Mouse (Mus musculus): Measurements from ENCODE around the gene Phf13.
A peak's percentile ranks its signal among the peaks of the same experiment; 100 is the strongest.

The Phf13 gene

GRCm38 (mm10) chr4:152013036-152013813 lies 17.2 kb upstream of the Phf13 start:
- DNase-seq (ENCODE audit: low spot score in 2 of 2), result peak; percentile 73 to 82

- DNase-seq (ENCODE audit: low spot score in 2 of 2), result no peak
Observed at GRCm38 (mm10) chr4:152012109-152012508, 16.1 kb upstream of the Phf13 start.

- peak in 1 of 2 experiments; percentile 24 for DNase-seq (ENCODE audit: low spot score in 2 of 2)
Observed at GRCm38 (mm10) chr4:152011171-152011760, 15.2 kb upstream of the Phf13 start.

- no peak for DNase-seq (ENCODE audit: low spot score in 2 of 2)
Observed at GRCm38 (mm10) chr4:152010707-152011134, 14.7 kb upstream of the Phf13 start.

GRCm38 (mm10) chr4:152010091-152010706 lies 14.1 kb upstream of the Phf13 start:
- peak; percentile 68 to 73 for DNase-seq (ENCODE audit: low spot score in 2 of 2)

DNA sequence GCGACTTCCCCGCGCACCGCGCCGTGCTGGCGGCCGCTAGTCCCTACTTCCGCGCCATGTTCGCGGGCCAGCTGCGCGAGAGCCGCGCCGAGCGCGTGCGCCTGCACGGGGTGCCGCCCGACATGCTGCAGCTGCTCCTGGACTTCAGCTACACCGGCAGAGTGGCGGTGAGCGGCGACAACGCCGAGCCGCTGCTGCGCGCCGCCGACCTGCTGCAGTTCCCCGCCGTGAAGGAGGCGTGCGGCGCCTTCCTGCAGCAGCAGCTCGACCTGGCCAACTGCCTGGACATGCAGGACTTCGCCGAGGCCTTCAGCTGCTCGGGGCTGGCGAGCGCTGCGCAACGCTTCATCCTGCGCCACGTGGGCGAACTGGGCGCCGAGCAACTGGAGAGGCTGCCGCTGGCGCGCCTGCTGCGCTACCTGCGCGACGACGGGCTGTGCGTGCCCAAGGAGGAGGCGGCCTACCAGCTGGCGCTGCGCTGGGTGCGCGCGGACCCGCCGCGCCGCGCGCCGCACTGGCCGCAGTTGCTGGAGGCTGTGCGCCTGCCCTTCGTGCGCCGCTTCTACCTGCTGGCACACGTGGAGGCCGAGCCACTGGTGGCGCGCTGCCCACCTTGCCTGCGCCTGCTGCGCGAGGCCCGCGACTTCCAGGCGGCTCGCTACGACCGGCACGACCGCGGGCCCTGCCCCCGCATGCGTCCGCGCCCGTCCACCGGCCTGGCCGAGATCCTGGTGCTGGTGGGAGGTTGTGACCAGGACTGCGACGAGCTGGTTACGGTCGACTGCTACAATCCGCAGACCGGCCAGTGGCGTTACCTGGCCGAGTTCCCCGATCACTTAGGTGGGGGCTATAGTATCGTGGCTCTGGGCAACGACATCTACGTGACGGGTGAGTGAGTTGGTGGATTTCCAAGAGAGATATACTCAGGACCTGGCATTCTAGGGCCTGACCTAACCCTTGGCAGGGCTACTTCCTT lies 13.3 kb upstream of the Phf13 start:
- DNase-seq (ENCODE audit: low spot score in 2 of 2), result no peak

DNA sequence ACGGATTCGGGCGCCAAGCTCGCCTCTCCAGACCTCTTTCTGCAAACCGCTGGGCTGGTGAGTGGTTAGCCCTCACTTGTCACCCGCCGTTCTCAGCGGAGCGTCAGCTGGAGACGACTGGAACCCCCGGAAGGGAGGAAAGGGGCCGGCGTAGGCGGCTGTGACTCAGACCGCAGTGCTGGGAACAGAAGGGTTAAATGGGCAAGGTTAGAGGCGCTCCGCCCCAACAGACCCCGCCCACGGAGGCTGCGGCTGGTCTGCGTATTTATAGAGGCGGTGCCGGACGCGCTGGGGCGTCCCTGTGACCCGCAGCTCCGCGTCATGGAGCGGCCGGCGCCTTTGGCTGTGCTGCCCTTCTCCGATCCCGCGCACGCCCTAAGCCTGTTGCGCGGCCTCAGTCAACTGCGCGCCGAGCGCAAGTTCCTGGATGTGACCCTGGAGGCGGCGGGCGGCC lies 12.6 kb upstream of the Phf13 start, which contains the start of gene Klhl21:
Gene Klhl21, plus strand, starts transcription at position 182 of the 454 bp plus-strand sequence.
- peak; percentile 96 to 97 for DNase-seq (ENCODE audit: low spot score in 2 of 2)

DNA sequence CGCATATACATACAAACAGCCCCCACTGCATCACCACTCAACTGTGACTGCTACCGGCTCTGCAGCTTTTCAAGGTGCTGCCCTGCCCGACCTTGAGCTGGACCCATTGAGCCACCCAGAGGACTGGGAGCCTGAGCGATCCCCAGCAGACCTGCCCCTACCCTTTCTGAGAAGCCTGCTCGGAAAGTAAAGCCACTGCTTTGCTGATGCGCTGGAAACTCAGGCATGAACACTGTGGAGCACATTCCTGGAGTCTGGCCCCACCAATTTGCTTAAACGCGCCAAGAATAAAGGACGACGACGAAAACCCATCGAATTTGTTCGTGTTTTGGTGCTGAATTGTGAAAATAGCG lies 12.1 kb upstream of the Phf13 start:
- DNase-seq (ENCODE audit: low spot score in 2 of 2), result no peak

- DNase-seq (ENCODE audit: low spot score in 2 of 2), result peak; percentile 46 to 54
Observed at GRCm38 (mm10) chr4:152007481-152008147, 11.6 kb upstream of the Phf13 start.

GRCm38 (mm10) chr4:152006812-152007211 lies 10.8 kb upstream of the Phf13 start:
- DNase-seq (ENCODE audit: low spot score in 2 of 2), result no peak

GRCm38 (mm10) chr4:152006137-152006536 lies 10.1 kb upstream of the Phf13 start:
- DNase-seq (ENCODE audit: low spot score in 2 of 2), result no peak

- DNase-seq (ENCODE audit: low spot score in 2 of 2), result no peak
Observed at GRCm38 (mm10) chr4:152002063-152002462, 6.0 kb upstream of the Phf13 start.

DNA sequence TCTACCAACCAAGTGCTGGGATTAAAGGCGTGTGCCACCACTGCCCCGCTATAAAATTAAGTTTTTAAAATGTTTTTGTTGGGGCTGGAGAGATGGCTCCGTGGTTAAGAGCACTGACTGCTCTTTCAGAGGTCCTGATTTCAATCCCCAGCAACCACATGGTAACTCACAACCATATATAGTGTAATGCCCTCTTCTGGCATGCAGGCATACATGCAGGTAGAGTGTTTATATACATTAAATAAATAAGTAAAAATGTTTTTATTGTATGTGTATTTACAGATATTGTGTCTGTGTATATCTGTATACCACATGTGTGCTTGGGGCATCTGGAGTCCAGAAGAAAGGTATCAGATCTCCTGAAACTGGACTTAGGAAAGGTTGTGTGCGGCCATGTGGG lies 5.3 kb upstream of the Phf13 start:
- no peak for DNase-seq (ENCODE audit: low spot score in 2 of 2)

- DNase-seq (ENCODE audit: low spot score in 2 of 2), result no peak
Observed at GRCm38 (mm10) chr4:152000906-152001305, 4.8 kb upstream of the Phf13 start.

- DNase-seq (ENCODE audit: low spot score in 2 of 2), result no peak
Observed at GRCm38 (mm10) chr4:151999481-151999880, 3.4 kb upstream of the Phf13 start.

DNA sequence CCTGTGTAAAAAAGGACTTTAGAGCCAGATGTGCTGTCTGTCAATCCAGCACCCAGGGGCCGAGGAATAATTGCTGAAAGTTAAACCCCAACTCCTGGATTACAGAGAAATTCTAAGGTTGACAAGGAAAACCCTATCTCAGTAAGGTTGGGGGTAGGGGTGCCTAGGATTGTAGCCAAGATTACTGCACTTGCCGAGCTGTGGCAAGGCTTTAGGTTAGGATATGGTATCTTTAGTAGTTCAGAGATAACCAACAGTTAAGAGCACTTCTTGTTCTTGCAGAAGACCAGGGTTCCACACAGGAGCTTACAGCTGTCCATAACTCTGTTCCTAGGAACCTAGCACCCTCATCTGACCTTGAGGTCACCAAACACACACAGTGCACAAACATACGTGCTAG lies 1.6 kb upstream of the Phf13 start:
- DNase-seq (ENCODE audit: low spot score in 2 of 2), result no peak

- no peak for DNase-seq (ENCODE audit: low spot score in 2 of 2)
Observed at GRCm38 (mm10) chr4:151996951-151997222, 829 bp upstream of the Phf13 start.

DNA sequence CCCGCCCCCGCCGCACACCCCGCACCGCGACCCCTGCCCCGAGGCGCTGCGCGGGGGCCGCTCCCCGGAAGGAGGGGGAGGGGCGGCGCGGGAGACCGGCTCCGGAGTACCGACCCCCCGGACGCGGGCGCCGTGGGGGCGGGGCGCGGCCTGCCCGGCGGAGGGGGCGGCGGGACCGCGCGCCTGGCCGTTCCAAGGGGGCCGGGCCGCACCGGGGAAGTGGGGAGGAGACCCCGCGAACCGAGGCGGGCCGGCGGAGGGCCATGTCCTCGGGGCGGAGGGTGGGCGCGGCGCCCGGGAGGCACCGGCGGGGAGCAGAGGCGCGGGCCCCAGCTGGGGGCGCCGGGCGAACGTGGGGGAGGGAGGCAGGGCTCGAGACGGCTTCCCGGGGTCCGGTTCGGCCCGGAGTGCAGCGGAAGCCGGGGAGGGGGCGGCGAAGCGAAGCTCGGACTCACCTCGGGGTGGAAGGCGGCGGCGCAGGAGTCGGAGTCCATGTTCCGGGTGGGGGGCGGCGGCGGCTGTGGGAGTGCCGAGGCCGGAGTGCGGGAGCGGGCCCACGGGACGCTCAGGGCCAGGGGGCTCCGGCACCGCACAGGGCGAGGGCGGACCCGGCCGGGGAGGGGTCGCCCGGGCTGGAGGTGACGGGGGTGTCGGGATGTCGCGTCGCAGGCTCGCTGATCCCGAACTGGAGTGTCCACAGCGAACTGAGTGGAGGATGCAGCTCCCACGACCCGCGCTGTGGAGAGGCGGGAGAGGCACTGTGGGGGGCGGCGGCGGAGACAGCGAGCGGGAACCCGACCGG lies 486 bp downstream of the Phf13 start:
- DNase-seq (ENCODE audit: low spot score in 2 of 2), result no peak

DNA sequence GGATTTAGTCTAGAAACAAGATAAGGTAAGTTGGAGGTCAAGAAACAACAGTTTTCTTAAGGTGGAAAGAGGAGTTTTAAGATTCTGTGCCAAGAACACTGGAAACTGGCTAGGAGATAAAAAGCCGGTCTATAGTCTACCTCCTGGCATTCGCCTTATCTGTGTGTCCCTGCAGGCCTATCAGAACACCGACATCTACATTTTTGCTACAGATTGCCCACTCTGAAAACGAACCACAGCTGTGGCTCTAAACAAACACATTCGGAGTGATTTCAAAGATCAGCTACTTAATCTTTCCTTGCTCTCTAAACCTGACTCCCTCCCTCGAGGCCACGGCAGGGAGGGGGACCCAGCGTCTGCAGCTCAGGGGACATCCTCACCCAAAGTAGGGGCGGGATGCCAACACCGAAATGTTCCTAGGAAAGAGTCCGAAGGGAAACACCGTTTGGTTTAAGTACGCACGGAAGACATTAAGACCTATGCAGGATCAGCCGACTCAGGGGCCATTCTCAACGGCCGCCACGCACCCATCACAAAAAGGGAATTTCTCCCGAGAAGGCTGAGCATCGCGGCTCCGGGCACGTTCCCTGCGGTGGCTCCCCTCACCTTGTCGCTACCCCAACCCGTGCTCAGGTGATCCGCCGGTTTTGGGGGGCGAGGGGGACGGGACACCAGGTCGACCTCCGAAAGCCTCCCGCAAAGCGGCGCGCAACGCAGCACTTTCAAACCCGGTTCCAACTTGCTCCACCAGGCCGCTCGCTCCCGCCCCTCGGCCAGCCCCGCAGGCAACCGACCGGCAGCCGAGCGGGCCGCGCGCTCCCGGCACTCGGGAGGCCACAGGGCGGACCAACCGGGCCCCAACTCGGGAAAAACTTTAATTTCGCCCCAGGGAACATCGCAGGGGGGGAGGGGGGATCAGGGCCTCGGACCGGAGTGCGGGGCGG lies 1.6 kb downstream of the Phf13 start:
- peak in 1 of 2 experiments; percentile 23 for DNase-seq (ENCODE audit: low spot score in 2 of 2)

Measured in heart, adult 9 months (tissue).